Mouse (Mus musculus) Muller cell, postnatal 12 days (primary cell): ENCODE data around the gene E130309D02Rik.

ENCODE experiments used
- DNase-seq: peaks from one replicate; pipeline ENCODE4 v3.0.0-alpha.2; 2015; ENCODE audit errors: inconsistent ontology term

E130309D02Rik gene

GRCm38 (mm10) chr5:143314730-143315513, at the start of gene E130309D02Rik:
TSS of gene E130309D02Rik (minus strand) at chr5:143315360.
- peak; percentile 86 for DNase-seq

- peak; percentile 78 for DNase-seq
These were observed 48.8 kb upstream of the E130309D02Rik start for GRCm38 (mm10) chr5:143363678-143364615.

- DNase-seq, result no peak
These were observed 46.3 kb upstream of the E130309D02Rik start for GRCm38 (mm10) chr5:143361428-143361827.

DNA sequence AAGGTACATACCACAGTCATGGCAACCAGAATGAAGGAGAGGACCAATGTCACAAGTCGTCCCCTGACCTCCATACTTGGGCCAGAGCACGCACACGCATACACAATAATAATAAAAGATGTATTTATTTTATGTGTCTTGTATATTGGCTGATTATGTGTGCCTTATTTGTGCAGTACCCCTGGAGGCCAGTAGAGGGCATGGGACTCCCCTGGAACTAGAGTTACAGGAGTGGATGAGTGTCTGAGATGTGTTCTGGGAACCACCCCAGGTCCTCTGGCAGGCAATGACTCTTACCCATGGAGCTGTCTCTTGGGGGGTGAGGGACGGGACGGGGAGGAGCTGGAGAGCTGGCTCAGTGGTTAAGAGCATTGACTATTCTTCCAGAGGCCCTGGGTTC, 44.8 kb upstream of the E130309D02Rik start:
- no peak for DNase-seq

DNA sequence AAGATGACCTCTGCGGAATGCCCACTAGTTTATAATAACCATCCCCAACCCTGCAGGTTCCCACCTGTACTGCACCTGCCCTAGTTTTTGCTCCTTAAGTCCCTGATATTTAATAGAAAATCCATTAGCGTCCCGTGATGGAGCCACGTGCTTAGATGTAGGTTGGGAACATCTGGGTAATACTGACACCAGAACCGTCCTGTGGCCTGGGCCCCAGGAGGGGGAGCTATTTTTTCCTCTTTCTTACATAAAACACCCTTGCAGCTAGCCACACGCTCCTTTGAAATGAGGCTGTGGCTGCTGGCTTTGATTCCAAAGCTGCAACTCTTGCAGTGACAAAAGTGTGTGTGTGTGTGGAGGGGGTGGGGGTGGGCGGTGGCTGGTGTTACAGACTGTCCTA, 44.1 kb upstream of the E130309D02Rik start:
- DNase-seq, result no peak

DNA sequence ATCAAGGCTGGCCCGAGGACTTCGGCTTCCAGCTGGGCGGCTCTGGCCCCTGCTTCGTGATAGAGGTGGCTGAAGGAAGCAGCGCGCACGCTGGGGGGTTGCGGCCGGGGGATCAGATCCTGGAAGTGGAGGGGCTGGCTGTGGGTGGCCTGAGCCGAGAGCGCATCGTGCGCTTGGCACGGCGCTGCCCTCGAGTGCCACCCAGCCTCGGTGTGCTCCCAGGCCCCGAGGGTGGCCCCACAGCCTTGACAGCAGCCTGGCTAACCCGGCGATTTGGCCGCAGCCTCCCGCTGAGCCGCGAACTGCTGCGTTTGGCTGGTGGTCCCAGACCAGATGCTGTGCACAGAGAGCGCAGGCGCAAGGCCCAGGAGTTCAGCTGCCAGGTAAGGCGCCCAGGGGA, 42.4 kb upstream of the E130309D02Rik start:
- no peak for DNase-seq

- DNase-seq, result no peak
These were observed 41.7 kb upstream of the E130309D02Rik start, which contains the start of gene Grid2ip for GRCm38 (mm10) chr5:143356686-143357388. TSS of gene Grid2ip (plus strand) at chr5:143357338.

DNA sequence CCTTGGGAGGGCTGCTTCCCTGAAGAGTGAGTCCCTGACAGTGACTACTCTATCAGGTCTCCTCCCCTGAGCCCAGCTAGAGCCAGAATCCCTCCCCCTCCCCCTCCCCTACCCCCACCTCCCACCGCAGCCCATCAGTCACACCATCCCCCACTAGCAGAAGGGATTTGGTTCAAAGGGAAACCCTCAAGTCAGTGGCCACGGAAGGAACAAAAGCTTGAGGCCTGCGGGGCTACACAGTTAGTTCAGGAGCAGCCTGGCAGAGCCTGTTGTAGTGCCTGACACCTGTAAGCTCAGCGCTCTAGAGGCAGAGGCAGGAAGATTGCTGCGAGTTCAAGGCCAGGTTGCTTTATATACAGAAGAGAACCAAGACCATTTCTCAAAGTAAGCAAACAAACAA, 40.9 kb upstream of the E130309D02Rik start:
- DNase-seq, result no peak

- no peak for DNase-seq
These were observed 31.2 kb upstream of the E130309D02Rik start for GRCm38 (mm10) chr5:143346367-143346766.

GRCm38 (mm10) chr5:143339603-143340002, 24.4 kb upstream of the E130309D02Rik start:
- DNase-seq, result no peak

- DNase-seq, result no peak
These were observed 21.4 kb upstream of the E130309D02Rik start for GRCm38 (mm10) chr5:143336559-143336958.

DNA sequence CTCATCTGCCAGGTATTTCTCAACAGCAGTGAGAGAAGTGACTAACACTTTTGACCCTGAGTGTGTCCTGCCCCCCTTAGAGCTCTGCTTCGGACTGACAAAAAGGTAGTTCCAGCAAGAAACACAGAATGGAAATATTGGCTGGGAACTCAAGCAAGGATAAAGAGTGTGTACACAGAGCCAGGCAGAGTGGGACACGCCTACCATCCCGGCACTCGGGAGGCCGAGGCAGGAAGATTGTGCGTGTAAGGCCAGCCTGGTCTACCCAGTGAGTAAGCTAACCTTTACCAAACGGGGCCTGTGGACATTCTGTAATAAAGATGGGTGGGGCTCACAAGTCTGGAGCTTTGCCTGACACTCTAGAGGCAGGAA, 19.9 kb upstream of the E130309D02Rik start:
- no peak for DNase-seq

GRCm38 (mm10) chr5:143334418-143335088, 19.4 kb upstream of the E130309D02Rik start:
- no peak for DNase-seq

GRCm38 (mm10) chr5:143333872-143334271, 18.7 kb upstream of the E130309D02Rik start:
- peak; percentile 57 for DNase-seq

GRCm38 (mm10) chr5:143328690-143329495, 13.7 kb upstream of the E130309D02Rik start, which contains the start of gene Zdhhc4:
TSS of gene Zdhhc4 (minus strand) at chr5:143329256.
- peak; percentile 85 for DNase-seq

DNA sequence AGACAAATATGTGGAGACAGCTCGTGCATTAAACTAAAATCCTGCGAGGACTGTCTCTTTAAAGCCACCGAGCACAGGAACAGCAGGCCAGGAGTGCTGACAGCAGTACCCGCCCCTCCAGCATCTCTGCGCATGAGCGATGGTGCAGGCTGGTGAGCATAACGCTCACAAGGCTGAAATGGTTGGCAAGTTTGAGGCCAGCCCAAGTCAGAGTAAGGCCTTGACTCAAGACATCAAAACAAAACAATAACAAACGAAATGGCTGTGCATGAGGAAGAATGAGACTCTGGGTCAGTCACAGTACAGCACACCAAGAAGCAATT, 2.1 kb upstream of the E130309D02Rik start:
- no peak for DNase-seq

GRCm38 (mm10) chr5:143316605-143317287, 1.6 kb upstream of the E130309D02Rik start:
- no peak for DNase-seq

- no peak for DNase-seq
These were observed 341 bp upstream of the E130309D02Rik start for GRCm38 (mm10) chr5:143315514-143315888.

DNA sequence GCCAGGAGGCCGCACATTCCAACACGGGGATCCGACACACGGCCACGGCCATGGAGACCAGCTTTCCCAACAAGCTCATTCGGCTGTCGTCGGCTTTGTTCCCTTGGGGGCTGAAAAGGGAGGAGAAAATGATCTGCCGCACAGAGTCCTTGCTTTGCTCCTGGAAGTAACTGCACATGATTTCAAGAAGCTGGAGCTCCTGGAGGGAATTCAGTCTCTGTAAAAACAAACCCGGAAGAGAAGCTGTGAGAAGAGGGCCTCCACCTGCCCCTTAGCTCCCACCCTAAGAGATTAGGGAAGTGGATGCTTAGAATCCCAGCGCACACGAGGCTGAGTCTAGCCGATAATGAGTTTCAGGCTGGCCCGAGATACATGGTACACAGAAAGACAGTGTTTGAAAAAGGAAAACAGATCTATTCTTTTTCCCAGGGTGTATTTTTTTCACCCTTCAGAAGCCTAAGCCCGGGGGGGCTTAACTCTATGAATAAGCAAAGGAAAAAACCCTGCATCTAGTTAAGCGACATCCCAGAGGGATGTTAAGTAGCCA, 904 bp downstream of the E130309D02Rik start:
- DNase-seq, result no peak

DNA sequence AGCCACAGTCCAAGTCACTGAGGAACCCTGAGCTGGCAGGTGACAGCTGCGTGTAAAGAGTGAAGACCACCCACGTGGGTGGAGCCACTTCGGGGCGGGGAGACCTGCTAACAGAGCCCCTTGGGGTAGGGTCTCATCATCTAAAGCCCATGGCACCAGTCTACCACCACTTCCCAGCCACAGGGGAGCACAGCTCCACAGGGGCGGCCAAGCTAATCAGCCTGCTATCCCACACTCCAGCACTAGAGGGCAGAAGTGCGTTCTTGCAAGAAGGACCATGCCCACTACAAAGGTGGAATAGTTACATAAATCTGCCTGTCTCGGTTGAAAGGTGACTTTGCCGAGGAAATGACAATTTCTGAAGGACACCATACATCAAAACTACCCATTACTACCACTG, 3.3 kb downstream of the E130309D02Rik start:
- peak; percentile 52 for DNase-seq
